Mouse (Mus musculus): ENCODE measurements around the gene Zfp366. TPM values are rescaled to one million over a fixed set of nuclear protein-coding genes. Genes with fewer than 3 reads are reported as not detected.

Gene Zfp366
- polyA plus RNA-seq, 1 experiment = not detected

- no peak for TF ChIP-seq POLR2A (IDR thresholded peaks at IDR 0.05; ENCODE audit: insufficient read depth, low read depth, low read length)
- TF ChIP-seq CTCF (IDR thresholded peaks at IDR 0.05; ENCODE audit: insufficient read depth, low read depth, low read length) = no peak
- H3K4me1 ChIP-seq (ENCODE audit: control insufficient read depth, insufficient read depth, low read length) = peaks cover 6% of the 10 kb centered on the region
- no peak overlapping the region for H3K4me3 ChIP-seq (ENCODE audit: insufficient read depth, low read depth, low read length)
- no peak overlapping the region for H3K27ac ChIP-seq (ENCODE audit: insufficient read depth, low read depth, low read length)
- 96% methylated on average over 35 of the region's 35 CpGs for WGBS
Measured at GRCm38 (mm10) chr13:99228821-99229570, 44.4 kb downstream of the Zfp366 start.

- no peak overlapping the region for H3K27ac ChIP-seq (ENCODE audit: insufficient read depth, low read depth, low read length)
- no peak overlapping the region for H3K4me3 ChIP-seq (ENCODE audit: insufficient read depth, low read depth, low read length)
- 74% methylated on average over 9 of the region's 9 CpGs for WGBS
- TF ChIP-seq POLR2A (IDR thresholded peaks at IDR 0.05; ENCODE audit: insufficient read depth, low read depth, low read length) = no peak
- no peak for TF ChIP-seq CTCF (IDR thresholded peaks at IDR 0.05; ENCODE audit: insufficient read depth, low read depth, low read length)
- peaks cover 8% of the 10 kb centered on the region for H3K4me1 ChIP-seq (ENCODE audit: control insufficient read depth, insufficient read depth, low read length)
Measured at GRCm38 (mm10) chr13:99229641-99230494, 45.2 kb downstream of the Zfp366 start.

- Histone ChIP-seq H3K27ac (ENCODE audit: insufficient read depth, low read depth, low read length) (no peak overlapping the region), H3K4me1 (ENCODE audit: control insufficient read depth, insufficient read depth, low read length) (peaks cover 6% of the 10 kb centered on the region), H3K4me3 (ENCODE audit: insufficient read depth, low read depth, low read length) (no peak overlapping the region)
- no peak for TF ChIP-seq CTCF (IDR thresholded peaks at IDR 0.05; ENCODE audit: insufficient read depth, low read depth, low read length)
- no peak for TF ChIP-seq POLR2A (IDR thresholded peaks at IDR 0.05; ENCODE audit: insufficient read depth, low read depth, low read length)
- 51% methylated on average over 3 of the region's 3 CpGs for WGBS
Measured at GRCm38 (mm10) chr13:99230495-99230868, 45.9 kb downstream of the Zfp366 start.

- H3K4me1 ChIP-seq (ENCODE audit: control insufficient read depth, insufficient read depth, low read length) = peaks cover 11% of the 10 kb centered on the region
- H3K27ac ChIP-seq (ENCODE audit: insufficient read depth, low read depth, low read length) = no peak overlapping the region
- WGBS = 78% methylated on average over 3 of the region's 3 CpGs
- TF ChIP-seq POLR2A (IDR thresholded peaks at IDR 0.05; ENCODE audit: insufficient read depth, low read depth, low read length) = no peak
- no peak for TF ChIP-seq CTCF (IDR thresholded peaks at IDR 0.05; ENCODE audit: insufficient read depth, low read depth, low read length)
- no peak overlapping the region for H3K4me3 ChIP-seq (ENCODE audit: insufficient read depth, low read depth, low read length)
Measured at GRCm38 (mm10) chr13:99233333-99233732, 48.7 kb downstream of the Zfp366 start.

- Histone ChIP-seq H3K4me3 (ENCODE audit: insufficient read depth, low read depth, low read length) (no peak overlapping the region), H3K4me1 (ENCODE audit: control insufficient read depth, insufficient read depth, low read length) (peaks cover 18% of the 10 kb centered on the region), H3K27ac (ENCODE audit: insufficient read depth, low read depth, low read length) (no peak overlapping the region)
- WGBS = 88% methylated on average over 10 of the region's 10 CpGs
- no peak for TF ChIP-seq CTCF (IDR thresholded peaks at IDR 0.05; ENCODE audit: insufficient read depth, low read depth, low read length)
- TF ChIP-seq POLR2A (IDR thresholded peaks at IDR 0.05; ENCODE audit: insufficient read depth, low read depth, low read length) = no peak
Measured at GRCm38 (mm10) chr13:99233956-99234355, 49.3 kb downstream of the Zfp366 start.

GRCm38 (mm10) chr13:99235428-99236210 lies 51.0 kb downstream of the Zfp366 start:
- Histone ChIP-seq H3K4me3 (ENCODE audit: insufficient read depth, low read depth, low read length) (no peak overlapping the region), H3K27ac (ENCODE audit: insufficient read depth, low read depth, low read length) (no peak overlapping the region), H3K4me1 (ENCODE audit: control insufficient read depth, insufficient read depth, low read length) (peaks cover 22% of the 10 kb centered on the region)
- 74% methylated on average over 20 of the region's 20 CpGs for WGBS
- TF ChIP-seq CTCF (IDR thresholded peaks at IDR 0.05; ENCODE audit: insufficient read depth, low read depth, low read length) (no peak), POLR2A (IDR thresholded peaks at IDR 0.05; ENCODE audit: insufficient read depth, low read depth, low read length) (no peak)

GRCm38 (mm10) chr13:99236222-99236621 lies 51.6 kb downstream of the Zfp366 start:
- H3K27ac ChIP-seq (ENCODE audit: insufficient read depth, low read depth, low read length) = no peak overlapping the region
- peaks cover 22% of the 10 kb centered on the region for H3K4me1 ChIP-seq (ENCODE audit: control insufficient read depth, insufficient read depth, low read length)
- no peak overlapping the region for H3K4me3 ChIP-seq (ENCODE audit: insufficient read depth, low read depth, low read length)
- TF ChIP-seq POLR2A (IDR thresholded peaks at IDR 0.05; ENCODE audit: insufficient read depth, low read depth, low read length) (no peak), CTCF (IDR thresholded peaks at IDR 0.05; ENCODE audit: insufficient read depth, low read depth, low read length) (no peak)
- WGBS = 91% methylated on average over 2 of the region's 2 CpGs

GRCm38 (mm10) chr13:99237122-99237521 lies 52.5 kb downstream of the Zfp366 start:
- WGBS = 94% methylated on average over 5 of the region's 5 CpGs
- Histone ChIP-seq H3K4me3 (ENCODE audit: insufficient read depth, low read depth, low read length) (no peak overlapping the region), H3K4me1 (ENCODE audit: control insufficient read depth, insufficient read depth, low read length) (peaks cover 22% of the 10 kb centered on the region), H3K27ac (ENCODE audit: insufficient read depth, low read depth, low read length) (no peak overlapping the region)
- TF ChIP-seq CTCF (IDR thresholded peaks at IDR 0.05; ENCODE audit: insufficient read depth, low read depth, low read length) = no peak
- TF ChIP-seq POLR2A (IDR thresholded peaks at IDR 0.05; ENCODE audit: insufficient read depth, low read depth, low read length) = no peak

All from olfactory bulb, adult 2 months (tissue).